8 mouse cellular contexts compared by ENCODE assay signal in genomic region chr4:109147278-109148038, GRCm38 (mm10). TPM values are rescaled to one million over a fixed set of nuclear protein-coding genes. Genes with fewer than 3 reads are reported as not detected.
A peak's percentile ranks its signal among the peaks of the same experiment; 100 is the strongest.
DNase-seq lines count a peak whose midpoint lies in the region; ATAC-seq and TF ChIP-seq lines count a peak whose summit lies in the region.

No protein-coding gene starts in this region.

- 57% methylated on average over 11 of the region's 11 CpGs for WGBS in bone marrow, adult 2 months
- 50% methylated on average over 11 of the region's 11 CpGs for WGBS in embryonic facial prominence, embryonic 14.5 days

- peak overlapping the region; percentile 31; the same call in 1 of the 2 replicates for H3K4me2 ChIP-seq in embryonic facial prominence, embryonic 14.5 days (ENCODE audit: low read depth, low read length)

- no peak overlapping the region for H3K27ac ChIP-seq in bone marrow, adult 2 months (ENCODE audit: control insufficient read depth, insufficient read depth, low read depth, low read length, poor library complexity)
- H3K27ac ChIP-seq in embryonic facial prominence, embryonic 14.5 days (replicated peaks; ENCODE audit: low read depth, low read length): peak overlapping the region; percentile 53

- peaks cover 1% of the 10 kb centered on the region for H3K4me1 ChIP-seq in bone marrow, adult 2 months (ENCODE audit: control insufficient read depth, insufficient read depth, low read length)
- peaks cover 4% of the 10 kb centered on the region for H3K4me1 ChIP-seq in embryonic facial prominence, embryonic 14.5 days (ENCODE audit: control insufficient read depth, insufficient read depth, low read length)

- no peak overlapping the region for H3K4me3 ChIP-seq in bone marrow, adult 2 months (replicated peaks; ENCODE audit: control insufficient read depth, low read depth, low read length)
- no peak overlapping the region for H3K4me3 ChIP-seq in embryonic facial prominence, embryonic 14.5 days (ENCODE audit: low read depth, low read length)

- TF ChIP-seq CTCF in bone marrow, adult 2 months (IDR thresholded peaks at IDR 0.05; ENCODE audit: control insufficient read depth, insufficient read depth, low read length): peak; percentile 55

- H3K36me3 ChIP-seq in embryonic facial prominence, embryonic 14.5 days (ENCODE audit: control insufficient read depth, insufficient read depth, low read length): peaks cover 2% of the 10 kb centered on the region; the same call in 1 of the 2 replicates

- DNase-seq in frontal cortex, postnatal 36 days (ENCODE audit: low spot score in 2 of 2): peak; percentile 30 to 42
- no peak for DNase-seq in frontal cortex, postnatal 25 days (ENCODE audit: low spot score in 2 of 2)
- DNase-seq in embryonic facial prominence, embryonic 14.5 days (ENCODE audit: low spot score): peak; percentile 67
- DNase-seq in heart, postnatal 36 days: peak; percentile 63
- peak; percentile 67 to 78 for DNase-seq in kidney, postnatal 36 days
- peak; percentile 39 to 72 for DNase-seq in lung, postnatal 4 days
- DNase-seq in right cerebral cortex, postnatal 14 days: peak; percentile 24

- no peaks in the 10 kb centered on the region for H3K9me3 ChIP-seq in embryonic facial prominence, embryonic 14.5 days (ENCODE audit: control insufficient read depth, low read length)

- H3K27me3 ChIP-seq in embryonic facial prominence, embryonic 14.5 days (replicated peaks; ENCODE audit: control insufficient read depth, insufficient read depth, low read length): no peaks in the 10 kb centered on the region

- ATAC-seq in embryonic facial prominence, embryonic 14.5 days (ENCODE audit: low read depth): 0 out of 2 replicates have a peak, but pooled peaks have one; percentile 37

- intact Hi-C loops in heart, postnatal 36 days (cut with DNase I): loop anchor here (2.0 kb wide), 1 partner anchor 31 kb away; no protein-coding TSS in a partner anchor

- no peak overlapping the region for H3K9ac ChIP-seq in embryonic facial prominence, embryonic 14.5 days (ENCODE audit: low read depth, low read length)

- no peak for TF ChIP-seq POLR2A in bone marrow, adult 2 months (IDR thresholded peaks at IDR 0.05; ENCODE audit: borderline replicate concordance, control insufficient read depth, low read depth, low read length)

RNA-seq across cellular contexts. Expression of gene Osbpl9, which starts 54.6 kb away (rescaled TPM):
- 27.8 and 35.3 TPM in 2 replicates for polyA plus RNA-seq in bone marrow, adult 2 months (2011; ENCODE audit: insufficient read depth, insufficient read length, low replicate concordance, missing spikeins)
- 54.7 and 65.2 TPM in 2 replicates for polyA plus RNA-seq in embryonic facial prominence, embryonic 14.5 days (2014; fragmentation: Nextera tagmentation; extraction: Ambion mirVana)
- total RNA-seq in heart, postnatal 36 days (2021): 100 to 1,000 TPM in 1 of 2 experiments, 10 to 100 TPM in 1; 97.8 to 104 TPM

Comparison
In these comparisons a context has a peak if more than half of its experiments do, and no peak if none do; other contexts are left out.
1. DNase-seq: peak in frontal cortex, postnatal 36 days (2 of 2), embryonic facial prominence, embryonic 14.5 days (single experiment), heart, postnatal 36 days (2 of 2), kidney, postnatal 36 days (2 of 2), lung, postnatal 4 days (2 of 2) and right cerebral cortex, postnatal 14 days (single experiment); none in frontal cortex, postnatal 25 days (0 of 2).